Mouse (Mus musculus) neutrophil, adult 59 days (primary cell): ENCODE results near the gene Cby3. TPM values are rescaled to one million over a fixed set of nuclear protein-coding genes. Genes with fewer than 3 reads are reported as not detected.

Source experiments
- total RNA-seq, 2 experiments: library from RNA; stranded (reverse); gene quantifications; 1 replicate in 1 of 2; 2 replicates in 1 of 2; pipeline ENCODE4 v1.2.4; 2023

Cby3 gene
- not detected for total RNA-seq

GRCm38 (mm10) chr11:50354162-50354561 is at the start of gene Cby3:
Cby3 (plus strand) TSS chr11:50354462.

GRCm38 (mm10) chr11:50325496-50326301 is 28.6 kb upstream of the Cby3 start, which contains the start of gene Canx:
Canx (minus strand) TSS chr11:50325673.

GRCm38 (mm10) chr11:50376911-50377891 is 22.9 kb downstream of the Cby3 start, which contains the start of gene Hnrnph1:
Hnrnph1 (plus strand) TSS chr11:50376990.

Other genes with a start within 250 kb of the Cby3 start
- gene Tbc1d9b, start 223.1 kb upstream of the Cby3 start, total RNA-seq = 10 to 100 TPM; 55.4 to 64.1 TPM
- 1 to 10 TPM; 2.8 to 4.0 TPM for gene Mrnip, start 180.0 kb upstream of the Cby3 start, total RNA-seq
- gene Sqstm1, start 143.6 kb upstream of the Cby3 start, total RNA-seq = 100 to 1,000 TPM; 315 to 336 TPM
- gene Mgat4b, start 143.6 kb upstream of the Cby3 start, total RNA-seq = 10 to 100 TPM; 14.0 to 20.4 TPM
- 1 to 10 TPM in 1 of 2 experiments, under 1 TPM in 1; 0.71 to 1.6 TPM for gene Ltc4s, start 115.8 kb upstream of the Cby3 start, total RNA-seq
- 10 to 100 TPM; 46.0 to 48.1 TPM for gene Maml1, start 62.2 kb upstream of the Cby3 start, total RNA-seq
- gene Canx, start 28.8 kb upstream of the Cby3 start, total RNA-seq = 100 to 1,000 TPM; 152 to 185 TPM
- gene Hnrnph1, start 22.5 kb downstream of the Cby3 start, total RNA-seq = 100 to 1,000 TPM; 424 to 460 TPM
- 10 to 100 TPM; 24.2 to 32.0 TPM for gene Rufy1, start 76.7 kb downstream of the Cby3 start, total RNA-seq
- under 1 TPM; 0.64 to 0.99 TPM for gene Adamts2, start 247.6 kb downstream of the Cby3 start, total RNA-seq